Mouse (Mus musculus): ENCODE data around the gene Hoxc5. TPM values are rescaled to one million over a fixed set of nuclear protein-coding genes. Genes with fewer than 3 reads are reported as not detected.

Hoxc5 gene
- polyA plus RNA-seq, 1 experiment: not detected

DNA sequence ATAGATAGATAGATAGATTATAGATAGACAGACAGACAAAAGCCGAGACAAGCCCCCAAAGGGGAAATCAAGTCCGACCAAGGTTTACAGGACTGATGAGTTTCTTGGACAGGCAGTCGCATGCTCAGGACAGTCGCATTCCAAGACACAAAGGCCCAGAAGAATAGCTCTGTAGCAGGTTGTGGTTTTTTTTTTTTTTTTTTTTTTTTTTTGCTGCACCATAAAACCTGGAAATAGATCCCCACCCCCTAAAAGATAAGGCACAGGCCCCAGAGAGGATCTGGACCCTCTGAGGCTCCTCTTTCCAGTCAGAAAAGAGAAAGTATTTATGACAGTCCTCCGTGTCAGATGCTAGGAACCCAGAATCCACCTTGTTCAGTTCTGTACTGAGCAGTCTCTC is 20.8 kb downstream of the Hoxc5 start:
- WGBS: 25% methylated on average over 5 of the region's 5 CpGs
- no peak overlapping the region for H3K4me3 ChIP-seq (ENCODE audit: insufficient read depth, low read depth, low read length)
- H3K4me1 ChIP-seq (ENCODE audit: control insufficient read depth, insufficient read depth, low read length): 0 out of 2 replicates have a peak, but pooled peaks cover 2% of the 10 kb centered on the region
- TF ChIP-seq CTCF (IDR thresholded peaks at IDR 0.05; ENCODE audit: insufficient read depth, low read depth, low read length): no peak
- no peak for TF ChIP-seq POLR2A (IDR thresholded peaks at IDR 0.05; ENCODE audit: insufficient read depth, low read depth, low read length)
- H3K27ac ChIP-seq (ENCODE audit: insufficient read depth, low read depth, low read length): no peak overlapping the region

DNA sequence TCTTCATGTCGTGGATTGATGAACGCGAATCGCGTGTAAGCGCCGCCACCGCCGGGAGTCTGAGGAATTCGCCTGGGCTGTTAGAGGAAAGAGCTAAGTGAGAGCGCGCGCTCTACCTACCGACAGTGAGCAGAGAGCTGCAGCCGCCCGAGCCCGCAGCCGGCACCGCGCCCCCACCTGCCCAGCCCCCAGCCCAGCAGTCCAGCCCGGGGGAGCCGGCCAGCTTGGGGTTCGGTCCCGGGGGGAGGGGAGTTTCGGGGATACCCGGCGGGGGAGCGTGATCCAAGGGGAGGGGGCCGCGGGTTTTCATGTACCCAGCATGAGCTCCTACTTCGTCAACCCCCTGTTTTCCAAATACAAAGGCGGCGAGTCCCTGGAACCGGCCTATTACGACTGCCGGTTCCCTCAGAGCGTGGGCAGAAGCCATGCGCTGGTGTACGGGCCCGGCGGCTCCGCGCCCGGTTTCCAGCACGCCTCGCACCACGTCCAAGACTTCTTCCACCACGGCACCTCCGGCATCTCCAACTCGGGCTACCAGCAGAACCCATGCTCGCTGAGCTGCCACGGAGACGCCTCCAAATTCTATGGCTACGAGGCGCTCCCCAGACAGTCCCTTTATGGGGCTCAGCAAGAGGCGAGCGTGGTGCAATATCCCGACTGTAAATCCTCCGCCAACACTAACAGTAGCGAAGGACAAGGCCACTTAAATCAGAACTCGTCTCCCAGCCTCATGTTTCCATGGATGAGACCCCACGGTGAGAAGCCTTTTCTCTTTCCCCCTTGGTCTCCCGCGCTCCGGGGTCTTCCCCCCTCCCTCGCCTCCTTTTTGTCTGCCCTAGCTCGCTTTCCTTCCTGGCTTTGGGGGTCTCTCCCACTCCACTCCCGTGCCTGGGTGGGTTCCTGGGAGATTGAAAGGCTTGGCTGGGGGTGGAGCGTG is 23.5 kb downstream of the Hoxc5 start, which contains the start of gene Hoxc8:
Hoxc8 (plus strand) TSS at position 147 of the 937 bp plus-strand sequence.
- Histone ChIP-seq H3K4me1 (ENCODE audit: control insufficient read depth, insufficient read depth, low read length) (0 out of 2 replicates have a peak, but pooled peaks cover 2% of the 10 kb centered on the region), H3K27ac (ENCODE audit: insufficient read depth, low read depth, low read length) (no peak within 1 kb of the TSS), H3K4me3 (ENCODE audit: insufficient read depth, low read depth, low read length) (no peak within 1 kb of the TSS)
- WGBS: 2% methylated on average over 69 of the region's 69 CpGs
- TF ChIP-seq POLR2A (IDR thresholded peaks at IDR 0.05; ENCODE audit: insufficient read depth, low read depth, low read length) (no peak), CTCF (IDR thresholded peaks at IDR 0.05; ENCODE audit: insufficient read depth, low read depth, low read length) (no peak)

- TF ChIP-seq POLR2A (IDR thresholded peaks at IDR 0.05; ENCODE audit: insufficient read depth, low read depth, low read length) (no peak), CTCF (IDR thresholded peaks at IDR 0.05; ENCODE audit: insufficient read depth, low read depth, low read length) (no peak)
- 6% methylated on average over 7 of the region's 7 CpGs for WGBS
- no peak overlapping the region for H3K4me3 ChIP-seq (ENCODE audit: insufficient read depth, low read depth, low read length)
- H3K4me1 ChIP-seq (ENCODE audit: control insufficient read depth, insufficient read depth, low read length): 0 out of 2 replicates have a peak, but pooled peaks cover 2% of the 10 kb centered on the region
- no peak overlapping the region for H3K27ac ChIP-seq (ENCODE audit: insufficient read depth, low read depth, low read length)
These were observed 24.5 kb downstream of the Hoxc5 start for GRCm38 (mm10) chr15:102991782-102992181.

DNA sequence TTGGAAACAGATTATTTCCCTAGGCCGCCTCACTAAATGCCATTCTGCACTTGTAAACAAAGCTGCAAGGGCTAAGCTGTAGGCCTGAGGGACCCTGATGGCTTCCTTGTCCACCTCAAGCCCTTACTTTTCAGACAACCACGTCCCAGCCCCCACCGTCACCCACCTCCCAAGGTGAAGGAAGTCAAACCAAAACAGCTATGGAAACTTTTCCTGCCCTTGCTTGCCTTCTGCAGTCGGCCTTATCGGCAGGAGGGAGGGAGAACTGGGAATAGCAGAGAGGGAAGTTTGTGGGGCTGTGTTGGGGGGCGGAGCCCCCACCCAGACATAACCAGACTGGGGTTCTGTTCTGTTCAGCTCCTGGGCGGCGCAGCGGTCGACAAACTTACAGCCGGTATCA is 25.0 kb downstream of the Hoxc5 start:
- Histone ChIP-seq H3K4me1 (ENCODE audit: control insufficient read depth, insufficient read depth, low read length) (0 out of 2 replicates have a peak, but pooled peaks cover 2% of the 10 kb centered on the region), H3K27ac (ENCODE audit: insufficient read depth, low read depth, low read length) (no peak overlapping the region), H3K4me3 (ENCODE audit: insufficient read depth, low read depth, low read length) (no peak overlapping the region)
- TF ChIP-seq CTCF (IDR thresholded peaks at IDR 0.05; ENCODE audit: insufficient read depth, low read depth, low read length): no peak
- no peak for TF ChIP-seq POLR2A (IDR thresholded peaks at IDR 0.05; ENCODE audit: insufficient read depth, low read depth, low read length)
- 2% methylated on average over 11 of the region's 11 CpGs for WGBS

- TF ChIP-seq CTCF (IDR thresholded peaks at IDR 0.05; ENCODE audit: insufficient read depth, low read depth, low read length): no peak
- no peak for TF ChIP-seq POLR2A (IDR thresholded peaks at IDR 0.05; ENCODE audit: insufficient read depth, low read depth, low read length)
- WGBS: 1% methylated on average over 3 of the region's 3 CpGs
- Histone ChIP-seq H3K27ac (ENCODE audit: insufficient read depth, low read depth, low read length) (no peak overlapping the region), H3K4me1 (ENCODE audit: control insufficient read depth, insufficient read depth, low read length) (0 out of 2 replicates have a peak, but pooled peaks cover 2% of the 10 kb centered on the region), H3K4me3 (ENCODE audit: insufficient read depth, low read depth, low read length) (no peak overlapping the region)
These were observed 25.6 kb downstream of the Hoxc5 start for GRCm38 (mm10) chr15:102992863-102993262.

- WGBS: 1% methylated on average over 9 of the region's 9 CpGs
- H3K4me1 ChIP-seq (ENCODE audit: control insufficient read depth, insufficient read depth, low read length): peaks cover 9% of the 10 kb centered on the region; the same call in 1 of the 2 replicates
- no peak overlapping the region for H3K4me3 ChIP-seq (ENCODE audit: insufficient read depth, low read depth, low read length)
- H3K27ac ChIP-seq (ENCODE audit: insufficient read depth, low read depth, low read length): no peak overlapping the region
- no peak for TF ChIP-seq CTCF (IDR thresholded peaks at IDR 0.05; ENCODE audit: insufficient read depth, low read depth, low read length)
- TF ChIP-seq POLR2A (IDR thresholded peaks at IDR 0.05; ENCODE audit: insufficient read depth, low read depth, low read length): no peak
These were observed 29.3 kb downstream of the Hoxc5 start for GRCm38 (mm10) chr15:102996548-102996947.

DNA sequence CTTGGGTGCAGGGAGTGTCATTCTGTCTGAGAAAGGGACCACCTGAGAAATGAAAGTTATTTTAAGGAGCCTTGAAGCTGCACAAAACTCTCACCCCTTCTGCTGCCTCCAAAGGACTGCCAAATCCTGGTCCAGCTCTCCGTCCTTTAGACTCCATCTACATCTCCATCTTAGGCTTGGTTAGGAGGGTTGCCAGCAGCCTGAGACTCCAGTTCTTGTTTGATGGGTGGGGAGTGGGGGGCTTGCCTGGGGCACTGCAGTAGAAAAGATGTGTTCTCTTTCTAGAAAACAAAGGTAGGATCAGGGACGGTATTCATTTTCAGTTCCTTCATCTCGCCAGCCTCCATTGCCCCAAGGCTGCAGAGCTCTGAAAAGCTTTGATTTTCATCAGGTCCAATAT is 30.2 kb downstream of the Hoxc5 start:
- no peak overlapping the region for H3K27ac ChIP-seq (ENCODE audit: insufficient read depth, low read depth, low read length)
- no peak for TF ChIP-seq CTCF (IDR thresholded peaks at IDR 0.05; ENCODE audit: insufficient read depth, low read depth, low read length)
- TF ChIP-seq POLR2A (IDR thresholded peaks at IDR 0.05; ENCODE audit: insufficient read depth, low read depth, low read length): no peak
- peaks cover 9% of the 10 kb centered on the region; the same call in 1 of the 2 replicates for H3K4me1 ChIP-seq (ENCODE audit: control insufficient read depth, insufficient read depth, low read length)
- 8% methylated on average over 3 of the region's 3 CpGs for WGBS
- no peak overlapping the region for H3K4me3 ChIP-seq (ENCODE audit: insufficient read depth, low read depth, low read length)

GRCm38 (mm10) chr15:102997939-102998355 is 30.7 kb downstream of the Hoxc5 start, which contains the start of gene Hoxc6:
Hoxc6 (plus strand) TSS chr15:102998257.
- whole genome bisulfite sequencing: 5% methylated on average over 19 of the region's 19 CpGs
- Histone ChIP-seq H3K27ac (ENCODE audit: insufficient read depth, low read depth, low read length) (no peak within 1 kb of the TSS), H3K4me3 (ENCODE audit: insufficient read depth, low read depth, low read length) (no peak within 1 kb of the TSS)

More at GRCm38 (mm10) chr15:102997939-102998355, 30.7 kb downstream of the Hoxc5 start, which contains the start of gene Hoxc6:
- H3K4me1 ChIP-seq (ENCODE audit: control insufficient read depth, insufficient read depth, low read length): peaks cover 9% of the 10 kb centered on the region; the same call in 1 of the 2 replicates
- TF ChIP-seq POLR2A (IDR thresholded peaks at IDR 0.05; ENCODE audit: insufficient read depth, low read depth, low read length): no peak
- TF ChIP-seq CTCF (IDR thresholded peaks at IDR 0.05; ENCODE audit: insufficient read depth, low read depth, low read length): no peak
